Mouse (Mus musculus) mouse trophoblast stem cell (cell line): ENCODE measurements around the gene Thsd7b.
"Not testable (repeated sequence)": the region's sequence is repeated elsewhere in the genome, so short reads cannot be mapped to it uniquely, and the experiment has no call there.

Experiments used
- in situ Hi-C, 2 experiments: fragments of 300-500 bp; cut with MseI, MboI; formaldehyde crosslinking; loops; 2 replicates in 1 of 2; 3 replicates in 1 of 2; pipeline ENCODE4 v1.15.1; 2025

Gene Thsd7b

DNA sequence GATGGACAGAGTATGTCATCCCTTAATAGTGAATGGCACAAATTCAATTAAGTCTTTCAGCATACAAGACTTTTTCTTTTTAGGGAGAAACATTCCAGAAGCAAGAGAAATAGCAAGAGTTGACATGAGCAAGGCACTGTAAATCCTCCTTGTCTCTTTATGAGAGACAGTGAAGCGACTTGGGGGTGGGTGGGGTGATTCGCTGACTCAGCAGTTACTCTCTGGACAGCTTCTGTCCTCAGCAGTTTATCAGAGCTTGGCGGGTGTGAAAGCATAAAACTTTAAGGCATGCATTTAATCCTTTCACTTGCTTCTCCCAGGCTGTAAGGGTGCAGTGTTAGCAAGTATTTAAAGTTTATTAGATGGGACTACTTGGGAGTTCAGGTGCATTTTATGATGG is 812.1 kb downstream of the Thsd7b start:
- in situ Hi-C loops: no loop called here

DNA sequence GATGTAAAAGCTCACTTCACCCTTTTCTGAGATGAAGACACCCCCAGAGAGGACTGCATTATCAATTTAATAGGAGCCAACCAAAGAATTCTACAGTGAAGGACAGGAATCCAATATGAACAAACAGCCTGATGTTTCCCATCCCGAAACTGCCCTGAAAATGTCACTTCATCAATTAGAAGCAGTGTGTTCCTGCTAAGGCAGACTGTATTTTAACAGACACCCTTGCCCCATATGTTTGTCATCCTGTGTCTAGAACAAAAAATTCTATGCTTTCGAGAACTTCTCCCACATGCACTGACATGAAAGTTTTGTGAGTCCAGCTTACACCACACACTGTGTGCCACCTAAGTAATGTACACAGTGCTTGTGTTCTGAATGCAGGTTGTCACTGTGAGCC is 812.8 kb downstream of the Thsd7b start:
- in situ Hi-C loops: no loop called here

DNA sequence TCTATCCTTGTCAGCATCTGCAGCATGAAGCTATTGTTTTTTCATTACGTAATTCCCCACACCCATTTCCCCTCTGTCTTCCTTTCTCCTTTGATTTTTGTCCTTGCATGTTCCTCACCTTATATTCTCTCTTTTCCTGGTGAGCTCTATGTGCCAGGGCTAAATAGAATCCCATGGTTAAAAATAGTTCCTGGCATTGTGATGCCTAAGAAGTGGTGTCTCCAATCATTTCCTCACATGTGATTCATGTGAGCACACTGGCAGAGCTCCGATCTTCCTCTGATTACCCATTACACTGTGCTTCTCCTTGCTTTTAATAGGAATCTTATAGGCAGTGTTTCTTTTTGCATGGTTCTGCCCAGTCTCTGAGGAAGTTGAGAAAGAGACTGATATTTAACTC is 826.1 kb downstream of the Thsd7b start:
- in situ Hi-C loops: no loop called here

DNA sequence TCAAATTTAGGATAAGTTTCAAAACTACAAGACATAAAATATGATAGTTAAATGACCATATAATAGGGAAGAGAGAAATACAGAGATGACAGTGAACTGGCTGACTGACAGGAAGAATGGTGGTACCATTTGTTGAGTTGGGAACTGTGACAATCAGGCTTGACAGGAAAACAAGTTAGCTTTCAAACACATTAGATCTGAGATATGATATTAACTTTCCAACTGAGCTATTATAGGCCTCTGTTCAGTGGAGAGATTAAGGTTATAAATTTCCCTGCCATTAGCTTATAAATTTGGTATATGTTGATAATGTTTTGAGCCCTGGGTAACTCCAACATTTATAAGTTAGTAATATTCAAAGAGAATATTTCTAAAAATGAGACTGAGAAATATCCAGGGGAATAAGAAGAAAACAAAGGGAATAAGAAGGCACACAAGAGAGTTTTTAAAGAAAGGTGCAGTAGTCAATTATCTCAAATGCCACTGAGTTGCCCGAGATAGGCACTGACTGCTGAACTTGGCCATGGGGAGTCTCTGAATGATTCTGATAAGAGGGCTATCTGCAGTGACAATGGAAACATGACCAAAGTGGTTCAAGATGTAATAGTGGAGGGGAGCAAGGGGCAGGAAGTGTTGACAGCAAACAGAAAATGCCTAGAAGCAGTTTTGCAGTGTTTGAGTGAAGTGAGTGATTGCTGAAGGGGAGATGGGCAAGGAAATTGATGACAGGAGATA is 839.6 kb downstream of the Thsd7b start:
- in situ Hi-C loops: no loop called here

DNA sequence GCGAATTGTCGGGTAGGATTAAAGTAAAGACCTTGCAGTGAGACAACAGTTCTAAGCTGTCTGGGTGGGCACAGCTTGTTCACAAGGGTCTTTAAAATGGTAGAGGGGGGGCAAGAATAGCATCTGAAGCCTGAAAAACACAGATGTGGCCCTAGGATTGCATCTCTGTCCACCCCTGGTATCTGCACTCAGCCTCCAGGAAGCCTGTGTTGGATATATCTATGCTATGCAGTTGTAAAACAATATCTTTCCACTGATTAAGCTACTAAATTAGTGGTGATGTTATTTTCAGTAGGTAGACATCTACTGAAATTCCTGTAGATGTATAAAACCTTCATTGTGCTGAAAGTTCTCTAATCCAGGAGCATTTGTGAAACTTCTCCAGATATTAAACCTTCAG is 840.4 kb downstream of the Thsd7b start:
- in situ Hi-C loops: no loop called here

DNA sequence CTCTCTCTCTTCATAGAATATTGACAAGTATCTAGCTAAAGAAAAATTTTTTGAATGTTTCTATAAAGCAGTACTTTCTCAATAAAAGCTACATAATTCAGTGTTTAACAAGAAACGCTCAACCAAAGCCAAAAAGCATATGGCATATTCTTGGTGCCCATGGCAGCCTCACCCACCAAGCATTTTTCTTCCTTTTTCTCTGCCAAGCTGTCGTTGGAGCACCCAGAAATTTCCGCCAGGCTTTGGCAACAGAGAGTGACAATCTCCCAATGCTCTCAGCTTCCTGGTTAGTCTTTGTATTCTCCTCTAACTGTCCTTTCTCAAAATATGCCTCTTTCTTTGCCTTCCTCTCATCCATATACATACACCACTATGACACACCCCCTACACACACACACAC is 857.8 kb downstream of the Thsd7b start:
- in situ Hi-C loops: no loop called here

DNA sequence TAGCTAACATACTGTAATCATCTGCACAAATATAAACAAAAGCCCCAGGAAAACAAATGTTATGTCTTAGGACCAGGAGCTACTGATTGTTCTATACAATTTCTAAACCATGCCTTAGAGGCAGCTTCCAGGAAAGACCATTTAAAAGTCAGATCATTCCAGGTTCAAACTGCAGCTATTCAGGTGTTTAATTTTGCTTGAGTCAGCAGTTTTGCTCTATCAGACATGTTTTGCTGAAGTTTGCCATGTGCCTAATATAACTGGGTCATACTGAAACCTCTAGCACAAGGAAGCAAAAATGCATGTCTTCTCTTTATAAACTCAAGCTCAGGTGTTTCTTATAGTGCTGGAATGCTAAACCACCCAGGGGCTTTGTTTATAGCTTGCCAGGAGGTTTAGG is 893.1 kb downstream of the Thsd7b start:
- in situ Hi-C loops: loop anchor here in 1 of 2 experiments (25.0 kb wide), 1 partner anchor 196 kb away; no protein-coding TSS in a partner anchor

DNA sequence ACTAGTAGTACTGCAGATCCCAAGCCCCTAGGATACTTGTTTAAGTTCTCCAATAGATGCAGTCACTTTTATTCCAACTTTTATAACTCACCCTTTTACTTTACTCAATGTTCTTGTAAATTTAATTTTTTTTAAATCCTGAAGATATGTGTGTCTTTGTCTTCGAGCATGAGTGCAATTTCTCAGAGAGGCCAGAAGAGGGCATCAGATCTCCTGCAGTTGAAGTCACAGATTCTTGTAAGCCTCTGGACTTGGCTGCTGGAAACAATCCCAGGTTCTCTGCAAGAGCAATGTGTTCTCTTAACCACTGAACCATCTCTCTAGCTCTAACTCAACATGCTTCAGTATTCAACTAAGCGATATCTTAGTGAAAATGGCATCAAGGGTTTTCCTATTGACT is 894.2 kb downstream of the Thsd7b start:
- in situ Hi-C loops: loop anchor here in 1 of 2 experiments (25.0 kb wide), 1 partner anchor 195 kb away; no protein-coding TSS in a partner anchor

DNA sequence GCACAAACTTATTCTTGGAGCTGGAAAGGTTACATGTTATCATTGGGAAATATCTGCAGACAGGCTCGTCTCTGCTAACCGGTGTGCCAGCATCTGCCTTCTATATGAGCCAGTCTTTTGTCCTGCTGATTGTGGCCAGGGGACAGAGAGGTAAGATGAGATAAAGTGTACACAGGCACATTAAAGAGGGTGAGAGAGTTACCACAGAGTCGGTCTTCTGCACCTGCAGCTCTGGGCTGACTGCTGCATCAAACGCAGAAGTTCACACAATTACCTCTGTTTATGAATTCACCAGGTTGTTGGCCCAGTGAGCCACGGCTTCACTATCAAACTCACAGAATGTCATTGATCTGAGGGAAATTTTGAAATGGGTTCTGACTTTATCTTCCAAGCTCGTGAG is 896.8 kb downstream of the Thsd7b start:
- in situ Hi-C loops: loop anchor here in 1 of 2 experiments (25.0 kb wide), 1 partner anchor 192 kb away; no protein-coding TSS in a partner anchor

DNA sequence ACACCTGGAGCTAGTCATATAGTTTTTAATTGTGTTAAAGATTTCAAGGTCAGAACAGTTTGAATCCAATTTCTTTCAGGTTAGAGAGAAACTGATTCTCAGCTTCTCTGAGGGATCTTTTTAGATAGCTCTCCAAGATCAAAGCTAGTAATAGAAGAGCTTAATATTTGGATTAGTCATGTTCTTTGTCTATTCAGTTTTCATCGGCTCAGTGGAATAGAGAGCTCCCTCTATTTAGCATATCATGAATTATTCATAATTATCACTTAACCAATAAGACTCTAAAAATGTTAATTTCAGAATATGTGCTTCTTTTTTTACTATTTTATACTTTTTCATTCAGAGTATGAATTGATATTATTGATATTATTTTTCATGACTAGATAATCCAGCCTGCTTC is 897.2 kb downstream of the Thsd7b start:
- in situ Hi-C loops: loop anchor here in 1 of 2 experiments (25.0 kb wide), 1 partner anchor 192 kb away; no protein-coding TSS in a partner anchor

DNA sequence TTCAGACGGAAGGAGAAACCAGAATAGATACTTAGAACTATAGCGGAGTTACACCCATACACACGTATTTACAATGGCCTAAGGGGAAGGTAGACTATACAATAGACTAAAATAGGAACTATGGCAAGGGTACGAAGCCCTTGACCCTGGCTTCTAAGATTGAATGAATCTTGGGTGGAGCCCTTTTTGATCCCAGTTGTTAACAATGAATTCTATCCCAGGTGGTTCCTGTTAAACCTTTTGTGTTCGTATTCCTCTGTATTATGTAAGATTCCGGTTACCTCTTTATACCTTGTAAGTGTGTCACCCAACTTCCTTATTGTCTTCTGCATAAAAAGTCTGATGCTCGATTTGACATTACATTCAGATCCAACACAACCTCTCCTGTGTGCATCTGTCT is 913.7 kb downstream of the Thsd7b start:
- in situ Hi-C loops: loop anchor here in 1 of 2 experiments (25.0 kb wide), 1 partner anchor 700 kb away; no protein-coding TSS in a partner anchor

DNA sequence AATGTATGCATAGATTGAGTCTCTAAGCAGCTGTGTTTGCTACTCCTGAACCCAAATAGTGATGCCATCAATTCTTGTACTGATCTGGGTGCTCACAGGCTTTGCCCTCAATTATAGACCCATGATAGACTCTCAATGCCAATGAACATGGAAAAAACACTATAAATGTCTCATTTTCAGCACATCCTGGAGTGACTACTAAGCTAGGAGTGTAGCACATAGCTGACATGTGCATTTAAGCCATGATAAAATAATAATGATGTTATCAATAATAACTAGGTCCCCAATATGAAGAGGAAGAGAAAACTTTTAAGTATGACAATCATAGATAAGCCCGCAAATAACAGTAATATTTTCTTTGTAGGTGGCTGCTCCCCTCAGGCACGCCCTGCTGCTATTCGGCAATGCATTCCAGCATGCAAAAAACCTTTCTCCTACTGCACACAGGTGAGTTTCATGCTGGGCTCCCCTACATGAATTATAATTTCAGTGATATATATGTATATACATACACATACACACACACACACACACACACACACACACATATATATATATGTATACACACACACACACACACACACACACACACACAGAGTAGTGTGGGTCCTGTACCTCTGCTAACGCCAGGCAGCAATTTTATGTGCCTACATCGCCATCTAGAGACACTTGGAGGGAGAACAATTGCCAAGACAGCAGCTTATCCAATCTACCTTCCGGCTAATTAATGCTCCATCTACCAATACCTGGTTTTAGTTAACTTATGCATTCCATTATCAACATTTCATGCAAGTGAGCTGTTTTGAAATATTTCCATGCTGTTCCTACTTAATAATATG is 919.3 kb downstream of the Thsd7b start:
- in situ Hi-C loops: loop anchor here in 1 of 2 experiments (25.0 kb wide), 1 partner anchor 705 kb away; no protein-coding TSS in a partner anchor

DNA sequence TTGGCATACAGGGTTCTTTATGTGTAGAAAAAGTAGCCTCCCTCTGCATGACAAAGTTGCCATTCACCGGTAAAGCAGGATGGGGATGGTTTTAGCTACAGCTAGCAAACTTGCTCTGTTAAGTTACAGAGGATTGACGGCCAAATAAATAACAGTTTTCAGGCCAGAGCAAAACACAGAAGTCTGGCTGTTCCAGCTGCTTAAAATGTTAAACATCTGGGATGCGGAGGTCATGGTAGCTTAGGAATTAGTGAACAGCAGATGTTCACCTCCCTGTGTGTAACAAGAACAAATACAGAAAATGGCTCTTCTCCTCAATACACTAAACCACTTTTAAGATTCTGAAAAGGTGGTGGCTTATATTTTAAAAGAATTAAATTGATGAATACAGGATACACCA is 944.3 kb downstream of the Thsd7b start:
- in situ Hi-C loops: no loop called here

DNA sequence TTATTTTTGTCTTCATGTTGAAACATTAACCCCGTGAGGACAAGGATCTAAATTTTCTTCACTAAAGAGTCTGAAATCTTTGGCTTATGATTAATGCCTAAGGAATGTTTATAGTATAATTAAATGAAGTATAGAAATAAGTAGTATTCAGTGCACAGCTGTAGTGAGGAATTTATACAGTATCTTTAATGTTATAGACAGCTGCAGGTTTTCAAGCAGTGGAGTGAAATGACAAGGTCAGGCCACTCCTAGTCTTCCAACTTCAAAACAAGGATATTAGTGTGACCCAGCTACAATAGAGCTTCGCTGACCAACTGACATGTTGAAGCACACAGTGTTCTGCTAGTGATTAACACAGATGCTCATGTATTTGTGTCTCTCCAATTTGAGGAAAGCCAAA is 949.8 kb downstream of the Thsd7b start:
- in situ Hi-C loops: no loop called here

DNA sequence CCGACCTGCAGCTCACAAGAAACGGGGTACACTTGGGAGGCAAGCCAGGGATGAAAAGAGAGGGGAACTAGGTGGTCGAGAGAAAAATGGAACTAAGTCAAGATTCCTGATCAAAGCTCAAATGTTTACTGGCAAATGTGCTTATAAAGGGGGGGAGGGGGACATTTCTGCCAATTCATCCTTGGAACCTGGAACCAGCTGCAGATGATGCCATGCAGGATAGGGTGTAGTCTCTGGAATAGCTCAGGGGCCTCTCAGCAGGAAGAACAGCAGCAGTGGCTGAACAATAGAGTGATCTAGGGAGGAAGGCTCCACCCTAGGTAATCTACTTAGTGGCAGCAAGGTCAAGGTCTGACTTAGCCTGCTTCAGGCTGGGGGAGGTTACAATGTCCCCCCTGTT is 972.5 kb downstream of the Thsd7b start:
- in situ Hi-C loops: no loop called here

DNA sequence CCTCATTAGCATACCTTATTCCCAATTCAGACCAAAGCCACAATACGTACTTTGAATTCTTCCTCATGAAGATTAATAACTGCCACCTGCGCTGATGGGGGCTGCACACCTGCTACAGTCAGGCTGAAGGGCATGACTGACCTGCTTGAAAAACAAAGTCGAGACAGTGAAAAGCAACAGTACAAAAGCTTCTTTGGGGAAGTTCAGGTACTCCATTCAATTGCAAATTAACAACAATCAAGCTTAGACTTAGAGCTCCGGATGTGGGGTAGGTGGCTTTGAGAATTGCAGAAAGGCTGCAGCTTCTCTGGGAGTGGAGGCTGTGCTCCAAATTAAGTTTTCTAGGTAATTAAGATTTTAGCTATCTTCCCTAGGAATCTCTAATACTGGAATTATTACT is 973.2 kb downstream of the Thsd7b start:
- in situ Hi-C loops: not testable (repeated sequence)

DNA sequence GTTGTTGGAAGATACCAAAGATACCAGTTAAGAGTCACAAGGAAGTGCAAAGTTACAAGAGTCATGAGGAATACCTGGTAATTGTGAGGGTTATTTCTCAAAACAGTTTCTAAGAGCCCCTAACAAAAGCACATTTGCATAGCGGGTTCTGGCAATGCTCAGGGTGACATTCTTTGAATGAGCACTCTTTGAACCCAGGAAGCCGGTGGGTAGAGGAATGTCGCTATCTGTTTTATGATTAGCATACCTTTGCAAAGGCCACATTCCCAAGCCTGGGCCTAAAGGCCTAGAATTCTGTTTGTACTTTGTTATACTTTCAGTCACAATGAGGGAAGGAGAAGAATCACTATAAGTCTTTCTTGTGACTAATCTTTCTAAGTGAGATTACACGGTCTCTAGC is 973.8 kb downstream of the Thsd7b start:
- in situ Hi-C loops: not testable (repeated sequence)

DNA sequence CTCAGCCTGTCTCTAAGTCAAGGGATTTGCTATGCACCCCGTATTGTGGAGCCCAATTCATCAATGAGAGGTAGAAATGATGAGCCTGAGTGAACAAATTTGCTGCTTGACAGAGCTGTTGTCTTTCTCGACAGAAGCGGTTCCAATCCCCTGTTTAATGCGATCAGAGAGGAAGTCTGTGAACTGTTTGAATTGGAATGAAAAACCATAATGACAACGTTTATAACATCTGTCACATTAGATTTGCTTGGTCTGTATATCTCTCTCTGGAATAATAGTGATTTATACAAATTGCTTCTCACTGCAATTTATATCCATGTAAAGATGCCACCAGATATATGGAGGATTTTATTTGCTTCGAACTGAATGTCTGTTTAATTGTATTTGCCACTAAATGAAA is 988.9 kb downstream of the Thsd7b start:
- in situ Hi-C loops: no loop called here
